Mouse (Mus musculus): Measurements from ENCODE around the gene Slc37a3. TPM values are rescaled to one million over a fixed set of nuclear protein-coding genes. Genes with fewer than 3 reads are reported as not detected.
A peak's percentile ranks its signal among the peaks of the same experiment; 100 is the strongest.
"Not testable (repeated sequence)": the region's sequence is repeated elsewhere in the genome, so short reads cannot be mapped to it uniquely, and the experiment has no call there.

Gene Slc37a3
- polyA plus RNA-seq, 1 experiment = not detected

DNA sequence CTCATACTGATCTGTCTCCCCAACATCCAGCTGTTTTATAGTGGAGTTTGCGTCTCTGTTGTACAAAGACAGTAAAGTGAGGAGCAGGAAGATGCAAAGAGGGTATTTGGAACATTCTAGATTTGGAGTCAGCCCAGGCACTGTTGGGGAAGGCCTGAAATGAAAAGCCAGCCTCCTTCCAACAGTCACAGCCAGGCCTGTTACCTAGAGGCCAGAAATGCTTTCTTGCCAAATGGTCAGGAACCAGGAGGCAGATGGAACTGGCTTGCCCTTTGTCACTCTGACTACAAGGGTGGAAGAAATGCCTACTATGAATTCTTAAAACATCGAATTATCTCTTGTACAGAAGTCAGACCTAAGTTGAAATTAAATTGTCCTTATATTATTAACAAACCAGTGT lies 12.5 kb upstream of the Slc37a3 start:
- WGBS = 92% methylated on average over 2 of the region's 2 CpGs
- no peak for TF ChIP-seq CTCF (IDR thresholded peaks at IDR 0.05; ENCODE audit: insufficient read depth, low read depth, low read length)
- TF ChIP-seq POLR2A (IDR thresholded peaks at IDR 0.05; ENCODE audit: insufficient read depth, low read depth, low read length) = no peak
- no peak overlapping the region for H3K4me3 ChIP-seq (ENCODE audit: insufficient read depth, low read depth, low read length)
- H3K4me1 ChIP-seq (ENCODE audit: control insufficient read depth, insufficient read depth, low read length) = no peaks in the 10 kb centered on the region
- H3K27ac ChIP-seq (ENCODE audit: insufficient read depth, low read depth, low read length) = no peak overlapping the region

DNA sequence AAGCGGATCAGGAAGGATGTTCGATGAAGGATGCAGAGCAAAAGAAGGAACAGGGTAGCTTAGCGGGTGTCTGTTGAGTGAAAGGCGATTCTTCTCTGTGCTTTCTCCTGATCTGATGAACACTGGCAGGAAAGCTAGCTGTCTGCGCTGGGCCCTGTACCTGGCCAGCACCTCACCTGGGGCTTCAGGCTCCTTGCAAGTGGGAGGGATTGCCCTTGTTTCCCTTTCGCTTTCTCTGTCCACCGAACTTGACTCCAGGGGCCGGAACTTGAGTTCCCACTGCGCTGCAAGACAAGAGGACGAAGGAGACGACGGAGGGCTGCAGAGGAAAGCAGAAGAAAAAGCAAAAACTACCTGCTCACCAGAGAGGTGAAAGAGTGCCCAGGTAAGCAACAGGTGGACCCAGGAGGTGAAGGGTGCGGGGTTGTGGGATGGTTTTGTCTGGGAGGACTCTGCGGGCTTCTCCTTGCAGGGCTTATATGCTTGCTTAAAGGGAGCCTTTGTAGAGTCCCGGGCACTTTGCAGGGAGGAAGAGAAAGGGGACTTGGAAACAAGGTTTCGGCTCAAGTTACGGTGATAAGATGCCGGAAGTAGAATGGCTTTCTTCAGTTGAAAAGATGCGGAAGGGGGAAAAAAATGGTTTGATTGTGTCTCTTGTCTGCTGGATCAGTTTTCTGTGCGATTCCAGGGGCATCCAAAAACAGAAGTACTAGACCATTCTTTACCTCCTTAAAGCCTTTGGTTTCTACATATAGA lies 3.8 kb upstream of the Slc37a3 start, which contains the start of gene Rab19:
TSS of gene Rab19 (plus strand) at position 51 of the 756 bp plus-strand sequence.
- 38% methylated on average over 20 of the region's 20 CpGs for WGBS
- Histone ChIP-seq H3K4me3 (ENCODE audit: insufficient read depth, low read depth, low read length) (peak within 1 kb of the TSS; percentile 23), H3K27ac (ENCODE audit: insufficient read depth, low read depth, low read length) (no peak within 1 kb of the TSS), H3K4me1 (ENCODE audit: control insufficient read depth, insufficient read depth, low read length) (peaks cover 3% of the 10 kb centered on the region; the same call in 1 of the 2 replicates)
- no peak for TF ChIP-seq POLR2A (IDR thresholded peaks at IDR 0.05; ENCODE audit: insufficient read depth, low read depth, low read length)
- TF ChIP-seq CTCF (IDR thresholded peaks at IDR 0.05; ENCODE audit: insufficient read depth, low read depth, low read length) = no peak

DNA sequence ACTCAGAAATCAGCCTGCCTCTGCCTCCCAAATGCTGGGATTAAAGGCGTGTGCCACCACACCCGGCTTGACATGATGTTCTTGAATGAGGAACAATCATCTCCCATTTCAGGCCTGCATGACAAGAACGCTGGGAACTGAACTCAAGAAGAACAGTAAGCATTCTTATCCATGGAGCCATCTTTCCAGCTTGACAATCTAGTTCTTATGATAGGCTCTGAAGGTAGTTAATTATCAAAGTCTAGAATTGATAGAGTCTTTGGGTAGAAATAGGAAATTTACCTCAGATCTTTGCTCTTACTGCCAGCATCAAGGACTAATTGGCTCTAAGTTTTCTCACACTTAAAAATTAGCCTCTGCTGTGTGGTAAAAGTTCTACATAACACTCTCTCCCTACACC lies 2.8 kb upstream of the Slc37a3 start:
- Histone ChIP-seq H3K27ac (ENCODE audit: insufficient read depth, low read depth, low read length) (no peak overlapping the region), H3K4me1 (ENCODE audit: control insufficient read depth, insufficient read depth, low read length) (peaks cover 3% of the 10 kb centered on the region; the same call in 1 of the 2 replicates), H3K4me3 (ENCODE audit: insufficient read depth, low read depth, low read length) (no peak overlapping the region)
- WGBS = 92% methylated on average over 3 of the region's 3 CpGs
- TF ChIP-seq POLR2A (IDR thresholded peaks at IDR 0.05; ENCODE audit: insufficient read depth, low read depth, low read length) = no peak
- TF ChIP-seq CTCF (IDR thresholded peaks at IDR 0.05; ENCODE audit: insufficient read depth, low read depth, low read length) = no peak

DNA sequence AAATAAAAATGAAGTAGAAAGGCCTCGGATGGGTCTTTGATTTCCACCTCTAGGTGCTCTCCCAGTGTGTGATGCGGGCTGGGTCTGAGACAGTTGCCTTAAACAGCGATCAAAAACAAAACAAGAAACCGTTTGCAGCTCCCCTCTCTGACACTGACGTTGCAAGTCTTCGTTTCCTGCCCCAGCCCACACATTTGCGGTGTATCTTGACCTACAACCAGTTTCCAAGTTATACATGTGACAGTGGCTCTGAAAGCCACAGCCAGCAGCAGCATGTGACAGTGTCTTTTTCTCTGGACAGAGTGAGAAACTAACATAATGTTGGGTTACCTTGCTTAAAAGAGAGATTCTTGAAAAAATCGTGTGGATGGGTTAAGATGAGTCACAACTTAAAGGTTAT lies 2.3 kb upstream of the Slc37a3 start:
- Histone ChIP-seq H3K4me1 (ENCODE audit: control insufficient read depth, insufficient read depth, low read length) (peaks cover 3% of the 10 kb centered on the region; the same call in 1 of the 2 replicates), H3K4me3 (ENCODE audit: insufficient read depth, low read depth, low read length) (no peak overlapping the region), H3K27ac (ENCODE audit: insufficient read depth, low read depth, low read length) (no peak overlapping the region)
- WGBS = 78% methylated on average over 8 of the region's 8 CpGs
- TF ChIP-seq POLR2A (IDR thresholded peaks at IDR 0.05; ENCODE audit: insufficient read depth, low read depth, low read length) (no peak), CTCF (IDR thresholded peaks at IDR 0.05; ENCODE audit: insufficient read depth, low read depth, low read length) (no peak)

DNA sequence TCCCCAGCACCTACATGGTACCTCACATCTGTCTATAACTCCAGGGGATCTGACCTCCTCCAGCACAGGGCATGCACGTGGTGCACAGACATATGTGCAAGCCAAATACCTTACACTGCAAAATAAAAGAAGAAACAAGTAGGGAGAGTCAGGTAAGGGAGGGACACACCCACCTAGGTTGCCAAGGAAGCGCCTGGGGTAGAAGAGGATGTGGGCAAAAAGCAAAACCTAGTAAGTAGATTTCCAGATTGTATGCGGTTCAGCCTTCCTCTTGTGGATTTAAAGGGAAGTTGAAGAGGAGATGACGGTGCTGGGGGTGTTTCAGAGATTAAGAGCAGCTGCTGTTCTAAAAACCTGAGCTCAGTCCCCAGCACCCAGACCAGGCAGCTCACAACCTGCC lies 1.7 kb upstream of the Slc37a3 start:
- Histone ChIP-seq H3K4me1 (ENCODE audit: control insufficient read depth, insufficient read depth, low read length) (peaks cover 3% of the 10 kb centered on the region; the same call in 1 of the 2 replicates), H3K27ac (ENCODE audit: insufficient read depth, low read depth, low read length) (no peak overlapping the region), H3K4me3 (ENCODE audit: insufficient read depth, low read depth, low read length) (no peak overlapping the region)
- no peak for TF ChIP-seq CTCF (IDR thresholded peaks at IDR 0.05; ENCODE audit: insufficient read depth, low read depth, low read length)
- TF ChIP-seq POLR2A (IDR thresholded peaks at IDR 0.05; ENCODE audit: insufficient read depth, low read depth, low read length) = no peak
- 78% methylated on average over 4 of the region's 4 CpGs for WGBS

DNA sequence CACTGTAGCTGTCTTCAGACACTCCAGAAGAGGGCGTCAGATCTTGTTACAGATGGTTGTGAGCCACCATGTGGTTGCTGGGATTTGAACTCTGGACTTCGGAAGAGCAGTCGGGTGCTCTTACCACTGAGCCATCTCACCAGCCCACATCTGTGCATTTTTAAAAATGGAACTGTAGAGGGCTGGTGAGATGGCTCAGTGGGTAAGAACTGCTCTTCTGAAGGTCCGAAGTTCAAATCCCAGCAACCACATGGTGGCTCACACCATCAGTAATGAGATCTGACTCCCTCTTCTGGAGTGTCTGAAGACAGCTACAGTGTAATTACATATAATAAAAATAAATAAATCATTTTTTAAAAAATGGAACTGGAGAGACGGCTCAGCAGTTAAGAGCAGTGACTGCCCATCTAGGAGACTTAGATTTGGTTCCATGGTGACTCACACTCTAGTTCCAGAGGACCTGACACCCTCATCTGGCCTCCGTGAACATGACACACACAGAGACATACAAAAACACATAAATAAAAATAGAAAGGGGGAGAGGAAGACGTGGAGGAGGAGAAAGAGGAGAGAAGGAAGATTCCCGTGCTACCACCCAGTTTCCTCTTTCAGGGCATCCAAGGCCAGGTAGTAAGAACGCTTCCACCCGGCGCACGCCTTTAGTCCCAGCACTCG lies 823 bp upstream of the Slc37a3 start:
- not testable (repeated sequence) for H3K4me3 ChIP-seq (ENCODE audit: insufficient read depth, low read depth, low read length); H3K27ac ChIP-seq (ENCODE audit: insufficient read depth, low read depth, low read length); H3K4me1 ChIP-seq (ENCODE audit: control insufficient read depth, insufficient read depth, low read length)
- 71% methylated on average over 13 of the region's 13 CpGs for WGBS

DNA sequence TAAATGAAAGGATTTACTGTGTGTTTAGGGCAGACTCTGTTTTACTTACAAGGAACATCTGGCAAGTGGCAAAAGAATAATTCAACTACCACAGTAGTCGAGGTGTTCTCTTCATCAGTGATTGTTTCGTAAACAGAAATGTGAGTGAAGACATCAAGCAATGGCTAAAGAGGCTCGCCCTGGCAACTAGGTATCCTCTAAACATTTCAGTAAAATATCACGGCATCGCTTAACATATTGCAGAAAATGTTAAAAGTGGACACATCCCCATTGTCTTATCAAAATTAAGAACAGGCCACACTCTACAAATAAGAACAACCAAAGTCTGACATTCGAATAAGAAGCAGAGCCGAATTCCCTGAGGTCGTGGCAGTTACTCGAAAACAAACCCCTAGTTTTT lies 700 bp downstream of the Slc37a3 start:
- H3K4me1 ChIP-seq (ENCODE audit: control insufficient read depth, insufficient read depth, low read length) = peaks cover 3% of the 10 kb centered on the region; the same call in 1 of the 2 replicates
- TF ChIP-seq POLR2A (IDR thresholded peaks at IDR 0.05; ENCODE audit: insufficient read depth, low read depth, low read length) (no peak), CTCF (IDR thresholded peaks at IDR 0.05; ENCODE audit: insufficient read depth, low read depth, low read length) (no peak)
- 18% methylated on average over 9 of the region's 9 CpGs for WGBS
- no peak overlapping the region for H3K27ac ChIP-seq (ENCODE audit: insufficient read depth, low read depth, low read length)
- peak overlapping the region; percentile 84 for H3K4me3 ChIP-seq (ENCODE audit: insufficient read depth, low read depth, low read length)

DNA sequence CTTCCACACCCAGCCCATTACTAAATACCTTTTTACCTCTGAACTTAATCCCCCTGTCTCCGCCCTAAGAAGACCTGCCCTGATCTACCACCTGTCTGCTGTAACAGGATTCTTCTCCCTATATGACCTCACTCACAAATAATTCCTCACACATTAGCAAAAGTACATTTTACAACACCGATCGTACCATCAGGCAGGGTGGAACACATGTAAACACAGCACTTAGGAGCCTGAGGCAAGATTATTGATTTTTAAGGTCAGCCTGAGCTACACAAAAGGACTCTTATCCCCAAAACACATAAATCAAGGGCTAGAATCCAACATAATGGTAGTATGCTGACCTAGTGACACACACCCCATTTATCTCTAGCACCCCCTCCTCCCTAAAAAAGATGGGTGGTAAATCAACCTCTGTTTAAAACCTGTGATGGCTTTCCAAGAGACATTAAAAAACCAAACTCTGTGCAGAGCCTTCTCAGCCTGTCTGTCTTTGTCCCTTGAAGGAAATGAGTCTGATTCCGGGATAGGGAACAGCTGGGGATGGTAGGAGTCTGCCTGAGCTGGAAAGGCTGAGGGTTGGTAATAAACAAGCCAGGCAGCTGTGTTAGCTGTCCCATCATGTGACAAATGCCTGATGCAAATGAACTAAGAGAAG lies 4.0 kb downstream of the Slc37a3 start:
- Histone ChIP-seq H3K4me1 (ENCODE audit: control insufficient read depth, insufficient read depth, low read length) (no peaks in the 10 kb centered on the region), H3K27ac (ENCODE audit: insufficient read depth, low read depth, low read length) (no peak overlapping the region), H3K4me3 (ENCODE audit: insufficient read depth, low read depth, low read length) (no peak overlapping the region)
- TF ChIP-seq CTCF (IDR thresholded peaks at IDR 0.05; ENCODE audit: insufficient read depth, low read depth, low read length) (no peak), POLR2A (IDR thresholded peaks at IDR 0.05; ENCODE audit: insufficient read depth, low read depth, low read length) (no peak)
- WGBS = 83% methylated on average over 4 of the region's 4 CpGs

DNA sequence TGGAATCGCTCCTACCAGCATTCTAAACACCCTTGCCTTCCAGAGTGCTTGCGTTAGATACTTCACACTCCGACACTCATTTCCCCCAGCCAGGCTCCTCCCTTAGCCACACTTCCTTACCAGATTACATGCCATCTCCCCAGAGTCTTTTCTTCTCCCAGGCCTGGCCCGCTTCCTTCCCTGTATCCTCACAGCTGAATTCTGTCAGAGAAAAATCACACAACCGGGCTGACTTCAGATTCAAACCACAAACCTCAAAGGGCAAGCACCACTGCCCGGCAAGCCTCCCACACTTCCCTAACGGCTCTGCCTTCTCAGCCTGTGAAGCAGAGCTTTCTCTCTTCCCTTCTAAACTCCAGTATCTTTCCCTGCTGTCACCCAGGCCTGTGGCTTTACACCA lies 4.7 kb downstream of the Slc37a3 start:
- H3K27ac ChIP-seq (ENCODE audit: insufficient read depth, low read depth, low read length) = no peak overlapping the region
- TF ChIP-seq POLR2A (IDR thresholded peaks at IDR 0.05; ENCODE audit: insufficient read depth, low read depth, low read length) = no peak
- no peak for TF ChIP-seq CTCF (IDR thresholded peaks at IDR 0.05; ENCODE audit: insufficient read depth, low read depth, low read length)
- H3K4me3 ChIP-seq (ENCODE audit: insufficient read depth, low read depth, low read length) = no peak overlapping the region
- WGBS = 76% methylated on average over 7 of the region's 7 CpGs
- H3K4me1 ChIP-seq (ENCODE audit: control insufficient read depth, insufficient read depth, low read length) = no peaks in the 10 kb centered on the region
